Mouse (Mus musculus) hindbrain, embryonic 10.5 days (tissue): ENCODE measurements at regions not wholly inside any gene's neighbourhood (a gene's known extent, or its start where the extent isn't known, plus 50 kb on each side); places are given as distances from the start of the nearest gene placed in this dataset.

ENCODE experiments used
- DNase-seq: peaks from one replicate; pipeline ENCODE4 v3.0.0-alpha.2; 2017; ENCODE audit warnings: low spot score
- H3K27ac ChIP-seq: fragments of 300-500 bp; sonication (generic); 2 replicates; pipeline ENCODE4 v1.5.1; 2016; ENCODE audit warnings: mild to moderate bottlenecking, moderate library complexity
- H3K27me3 ChIP-seq: fragments of 300-500 bp; sonication (generic); 2 replicates; pipeline ENCODE4 v1.6.1; 2016; ENCODE audit warnings: mild to moderate bottlenecking; ENCODE audit not compliant: poor library complexity, insufficient read depth, severe bottlenecking
- H3K36me3 ChIP-seq: fragments of 300-500 bp; sonication (generic); 2 replicates; pipeline ENCODE4 v1.6.1; 2016; ENCODE audit warnings: mild to moderate bottlenecking, moderate library complexity
- H3K4me1 ChIP-seq: fragments of 300-500 bp; sonication (generic); replicated peaks from 2 replicates; pipeline ENCODE4 v1.6.1; 2016; ENCODE audit warnings: mild to moderate bottlenecking
- H3K4me3 ChIP-seq: fragments of 300-500 bp; sonication (generic); 2 replicates; pipeline ENCODE4 v1.5.1; 2016; ENCODE audit warnings: mild to moderate bottlenecking, moderate library complexity
- H3K9me3 ChIP-seq: fragments of 300-500 bp; sonication (generic); 2 replicates; pipeline ENCODE4 v1.6.1; 2016; ENCODE audit warnings: mild to moderate bottlenecking, moderate library complexity
- WGBS: fragments of 180-500 bp; shearing (Covaris S2); methylation state at CpG from one replicate; pipeline ENCODE4 v1.1.7; 2016; 5-methylcytosine and 5-hydroxymethylcytosine counted together

DNA sequence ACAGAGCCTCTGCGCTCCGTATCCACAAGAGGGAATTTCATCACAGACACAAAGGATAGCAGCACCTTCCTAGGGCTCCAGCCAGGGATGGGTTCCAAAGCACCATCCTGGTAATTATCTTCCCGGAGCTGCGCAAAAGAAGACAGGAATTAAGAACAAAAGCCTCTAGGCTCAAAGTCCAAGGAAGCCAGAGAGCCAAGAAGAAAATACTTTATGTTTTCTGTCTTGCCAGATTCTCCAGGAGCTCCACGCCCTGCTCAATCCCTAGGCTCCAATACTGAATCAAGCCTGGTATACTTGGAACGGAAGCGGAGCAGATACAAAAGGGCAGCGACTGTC is 54.4 kb downstream of the Irf2bpl start:
- Histone ChIP-seq H3K4me3 (no peak overlapping the region), H3K4me1 (peaks cover 58% of the 10 kb centered on the region), H3K36me3 (no peaks in the 10 kb centered on the region), H3K27ac (peak overlapping the region; percentile 72), H3K27me3 (peaks cover 35% of the 10 kb centered on the region; the same call in 1 of the 2 replicates), H3K9me3 (no peaks in the 10 kb centered on the region)
- WGBS = 71% methylated on average over 8 of the region's 8 CpGs
- DNase-seq = no peak

DNA sequence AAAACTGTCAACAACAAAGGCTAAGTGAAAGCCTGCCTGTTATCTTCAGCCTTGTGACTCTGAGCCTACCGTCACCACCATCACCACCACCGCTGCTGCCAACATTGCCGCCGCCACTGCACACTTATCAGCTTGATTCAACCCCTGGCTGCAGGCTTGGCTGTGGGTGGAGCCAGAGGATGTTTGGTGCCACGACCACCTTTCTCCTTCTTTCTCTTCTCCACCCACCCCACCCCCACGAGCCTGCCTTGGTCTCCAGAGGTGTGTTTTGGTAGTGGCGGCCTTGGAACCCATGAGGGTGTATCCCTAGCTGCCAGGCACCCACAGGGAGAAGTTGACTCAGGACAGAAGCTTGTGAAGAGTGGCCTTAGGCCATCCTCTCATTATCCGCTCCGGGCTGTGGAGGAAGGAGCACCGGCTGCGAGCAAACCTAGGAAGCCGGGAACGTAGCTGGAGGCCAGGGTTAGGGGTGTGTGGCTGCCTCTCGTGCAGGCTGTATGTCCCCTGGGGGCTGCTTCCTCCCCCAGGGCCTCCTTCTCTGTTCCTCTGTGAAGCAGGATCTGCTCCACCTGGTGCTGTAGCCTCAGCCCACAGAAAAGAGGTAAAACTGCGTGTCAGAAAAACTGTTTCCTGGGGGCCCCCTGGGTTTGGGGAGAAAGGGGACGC is 54.9 kb downstream of the Irf2bpl start:
- 63% methylated on average over 16 of the region's 16 CpGs for WGBS
- no peaks in the 10 kb centered on the region for H3K36me3 ChIP-seq
- peaks cover 35% of the 10 kb centered on the region; the same call in 1 of the 2 replicates for H3K27me3 ChIP-seq
- no peak for DNase-seq
- peaks cover 63% of the 10 kb centered on the region for H3K4me1 ChIP-seq
- H3K4me3 ChIP-seq = no peak overlapping the region
- H3K9me3 ChIP-seq = no peaks in the 10 kb centered on the region
- H3K27ac ChIP-seq = peak overlapping the region; percentile 72

DNA sequence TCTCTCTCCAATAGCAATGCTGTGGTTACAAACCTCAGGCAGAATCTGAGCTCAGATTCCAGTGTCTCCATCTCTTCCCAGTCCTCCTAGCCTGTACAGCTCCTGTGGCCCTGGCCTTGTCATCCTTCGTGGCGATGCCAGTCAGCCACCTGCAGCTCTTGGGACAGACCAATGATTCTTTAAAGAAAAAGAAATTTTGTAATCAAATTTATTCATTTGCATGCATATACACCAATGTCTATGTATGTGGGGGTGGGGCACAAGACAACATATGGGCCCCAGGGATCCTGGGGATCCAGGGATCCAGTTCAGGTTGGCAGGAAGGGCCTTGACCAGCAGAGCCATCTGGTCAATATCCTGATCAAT is 57.4 kb downstream of the Irf2bpl start:
- WGBS = 87% methylated on average over 2 of the region's 2 CpGs
- Histone ChIP-seq H3K27ac (peak overlapping the region; percentile 76), H3K4me1 (peaks cover 70% of the 10 kb centered on the region), H3K27me3 (peaks cover 23% of the 10 kb centered on the region; the same call in 1 of the 2 replicates), H3K4me3 (no peak overlapping the region), H3K36me3 (no peaks in the 10 kb centered on the region), H3K9me3 (no peaks in the 10 kb centered on the region)
- no peak for DNase-seq

DNA sequence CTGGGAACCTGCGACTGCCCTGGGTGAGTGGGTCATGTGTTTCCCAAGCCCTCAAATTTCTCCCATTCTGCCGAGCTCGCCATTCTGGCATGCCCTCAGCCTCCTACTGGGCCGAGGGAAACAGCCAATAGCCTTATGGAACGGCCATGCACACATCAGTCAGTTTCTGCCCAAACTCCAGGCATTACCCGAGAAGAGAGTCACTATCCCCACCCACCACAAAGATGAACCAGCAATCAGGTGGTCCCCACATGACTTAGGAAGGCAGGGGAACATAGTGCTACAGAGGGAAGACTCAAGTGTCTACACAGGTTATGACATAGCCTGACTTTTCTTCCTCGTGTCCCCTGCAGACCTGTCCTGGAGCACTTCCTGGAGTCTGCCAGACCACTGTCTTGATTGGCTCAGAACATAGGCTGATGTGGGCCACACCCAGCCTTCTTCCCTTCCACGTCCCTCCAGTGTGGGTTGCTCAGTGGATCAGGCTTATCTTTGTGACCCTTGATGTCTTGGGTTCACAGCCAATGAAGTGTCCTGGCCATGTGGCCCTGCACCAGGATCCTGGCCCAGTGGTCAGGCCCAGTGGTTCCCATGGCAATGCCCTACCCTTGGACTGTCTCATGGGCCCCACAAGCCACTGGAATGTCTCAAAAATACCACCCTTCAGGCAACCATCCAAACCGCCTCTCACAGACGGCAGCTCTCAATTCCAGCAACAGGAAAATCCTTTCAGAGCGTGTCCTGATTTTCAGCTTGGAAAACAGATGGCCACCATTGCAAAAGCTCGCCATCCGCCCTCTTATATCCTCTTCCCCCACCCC is 58.0 kb downstream of the Irf2bpl start:
- H3K27me3 ChIP-seq = peaks cover 21% of the 10 kb centered on the region; the same call in 1 of the 2 replicates
- no peak for DNase-seq
- WGBS = 62% methylated on average over 13 of the region's 13 CpGs
- no peak overlapping the region for H3K4me3 ChIP-seq
- no peaks in the 10 kb centered on the region for H3K9me3 ChIP-seq
- H3K27ac ChIP-seq = peak overlapping the region; percentile 76
- no peaks in the 10 kb centered on the region for H3K36me3 ChIP-seq
- H3K4me1 ChIP-seq = peaks cover 70% of the 10 kb centered on the region

DNA sequence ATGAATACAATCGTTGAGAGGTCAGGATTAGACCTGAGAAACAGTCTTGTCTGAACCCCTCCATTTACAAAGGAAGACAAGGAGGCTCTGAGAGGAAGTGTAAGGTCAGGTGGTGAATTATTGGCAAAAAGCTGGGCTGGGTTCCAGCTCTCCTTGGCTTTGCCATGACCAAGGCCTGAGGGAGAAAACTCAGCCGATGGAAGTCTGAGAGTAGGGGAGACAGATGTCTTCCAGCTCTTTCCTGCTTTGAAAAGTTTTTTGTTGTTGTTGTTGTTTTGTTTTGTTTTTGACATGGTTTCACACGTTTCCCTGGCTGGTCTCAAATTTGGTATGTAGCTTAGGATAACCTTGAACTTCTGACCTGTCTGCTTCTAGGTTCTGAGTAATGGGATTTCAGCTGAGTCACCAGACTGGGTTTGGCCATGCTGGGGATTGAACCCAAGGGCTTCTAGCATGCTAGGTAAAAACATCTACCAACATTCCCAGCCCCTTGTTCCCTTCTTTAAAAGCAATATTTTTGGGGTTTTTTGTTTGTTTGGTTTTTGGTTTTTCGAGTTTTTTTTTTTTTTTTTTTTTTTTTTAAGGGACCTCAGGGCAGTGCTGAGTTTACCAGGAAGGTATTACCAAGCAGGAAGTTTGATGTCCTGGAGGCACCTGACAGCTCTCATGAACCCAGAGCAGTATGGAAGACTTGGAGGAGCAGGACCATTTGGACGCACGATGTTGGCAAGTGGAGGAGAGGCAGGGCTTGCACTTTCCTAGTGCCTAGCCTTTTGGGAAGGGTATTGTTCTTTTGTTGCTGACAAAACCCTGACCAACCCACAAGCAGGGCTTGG is 58.8 kb downstream of the Irf2bpl start:
- DNase-seq = no peak
- H3K9me3 ChIP-seq = no peaks in the 10 kb centered on the region
- H3K27ac ChIP-seq = peak overlapping the region; percentile 97
- peaks cover 12% of the 10 kb centered on the region; the same call in 1 of the 2 replicates for H3K27me3 ChIP-seq
- 56% methylated on average over 6 of the region's 6 CpGs for WGBS
- no peak overlapping the region for H3K4me3 ChIP-seq
- no peaks in the 10 kb centered on the region for H3K36me3 ChIP-seq
- peaks cover 73% of the 10 kb centered on the region for H3K4me1 ChIP-seq

DNA sequence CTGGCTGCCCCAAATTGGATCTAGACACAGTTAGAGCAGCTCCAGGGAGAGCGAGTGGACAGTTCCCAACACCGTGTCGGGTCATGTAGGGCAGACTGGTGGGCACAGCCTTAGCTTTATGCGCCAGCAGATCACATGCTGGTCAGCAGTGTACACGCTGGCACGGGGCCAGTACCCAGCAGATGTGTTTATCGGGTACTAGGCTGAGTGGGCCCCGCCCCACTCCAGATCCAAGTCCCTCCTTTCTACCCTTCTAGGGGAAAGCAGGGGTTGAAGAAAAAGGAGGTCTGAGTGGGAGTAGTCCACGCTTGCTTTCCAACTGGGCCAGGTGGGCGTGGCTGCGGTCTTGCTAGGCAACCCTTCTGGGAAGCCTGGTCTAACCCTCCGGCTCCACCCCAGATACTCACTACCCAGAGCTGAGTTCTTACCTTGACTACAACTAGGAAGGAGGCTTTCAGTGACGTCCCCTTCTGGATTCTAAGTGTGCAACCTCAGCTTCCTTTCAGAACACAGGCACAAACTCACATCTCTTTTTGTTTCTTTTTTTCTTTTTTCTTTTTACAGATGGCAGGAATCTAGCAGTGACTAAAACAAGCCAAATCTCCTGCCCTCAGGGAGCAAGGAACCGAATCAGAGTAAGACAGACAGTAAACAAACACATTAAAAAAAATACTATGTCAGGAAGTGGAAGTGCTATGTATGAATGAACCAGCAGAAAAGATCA is 59.6 kb downstream of the Irf2bpl start:
- peak; percentile 62 for DNase-seq
- Histone ChIP-seq H3K27ac (peak overlapping the region; percentile 97), H3K9me3 (no peaks in the 10 kb centered on the region), H3K36me3 (no peaks in the 10 kb centered on the region), H3K4me1 (peaks cover 68% of the 10 kb centered on the region), H3K27me3 (peaks cover 6% of the 10 kb centered on the region; the same call in 1 of the 2 replicates), H3K4me3 (peak overlapping the region; percentile 41)
- WGBS = 9% methylated on average over 14 of the region's 14 CpGs

DNA sequence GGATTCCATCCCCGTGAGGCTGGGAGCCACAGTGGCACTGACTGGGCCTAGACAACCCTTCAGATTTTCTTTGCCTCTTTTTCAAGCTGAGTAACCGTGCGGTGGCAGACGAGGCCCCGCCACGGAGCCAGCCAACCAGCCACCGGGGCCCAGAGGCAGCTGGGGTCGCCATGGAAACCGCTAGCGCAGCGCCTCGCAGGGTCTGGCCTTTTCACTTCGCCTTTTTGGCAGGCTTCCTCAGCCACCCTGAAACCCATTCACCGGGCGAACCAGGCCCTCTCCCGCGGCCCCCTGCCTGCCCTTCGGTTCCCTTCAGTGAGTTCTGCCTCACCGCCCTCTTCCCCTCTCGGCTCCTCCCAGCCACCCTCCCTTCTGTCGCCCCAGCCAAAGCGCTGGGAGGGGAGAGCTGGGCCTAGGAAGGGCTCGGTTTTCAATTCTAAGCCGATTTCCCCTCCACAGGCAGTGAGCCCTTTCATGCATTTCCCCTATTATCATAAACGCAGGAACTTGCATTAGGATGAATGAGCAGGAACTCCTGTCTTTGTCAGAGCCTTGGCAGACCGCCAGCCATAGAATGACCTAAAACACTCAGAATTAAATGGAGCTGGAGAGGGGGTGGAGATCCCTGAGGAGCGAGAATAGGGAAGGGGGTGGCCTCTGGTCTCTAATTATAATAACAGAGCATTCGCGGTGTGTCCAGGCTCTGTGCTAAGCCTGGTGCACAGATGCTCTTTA is 60.6 kb downstream of the Irf2bpl start:
- under 1% methylated on average over 29 of the region's 29 CpGs for WGBS
- Histone ChIP-seq H3K27me3 (peaks cover 2% of the 10 kb centered on the region; the same call in 1 of the 2 replicates), H3K9me3 (no peaks in the 10 kb centered on the region), H3K4me3 (peak overlapping the region; percentile 41), H3K27ac (peak overlapping the region; percentile 97), H3K36me3 (no peaks in the 10 kb centered on the region), H3K4me1 (peaks cover 66% of the 10 kb centered on the region)
- DNase-seq = peak; percentile 95

DNA sequence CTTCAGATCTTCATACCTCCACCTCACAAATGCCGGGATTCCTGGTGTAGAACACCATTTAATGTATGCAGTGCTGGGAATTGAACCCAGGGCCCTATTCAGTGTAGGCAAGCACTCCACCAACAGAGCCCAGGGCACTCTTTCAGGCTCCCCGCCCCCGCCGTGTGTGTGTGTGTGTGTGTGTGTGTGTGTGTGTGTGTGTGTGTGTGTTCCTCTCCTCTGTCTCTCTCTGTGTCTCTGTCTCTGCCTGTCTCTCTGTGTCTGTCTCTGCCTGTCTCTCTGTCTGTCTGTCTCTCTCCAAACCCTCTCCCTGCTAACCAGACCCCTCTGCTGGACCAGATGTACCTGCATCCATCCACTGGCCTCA is 61.1 kb downstream of the Irf2bpl start:
- WGBS = 37% methylated on average over 4 of the region's 4 CpGs
- H3K9me3 ChIP-seq = no peaks in the 10 kb centered on the region
- no peak for DNase-seq
- H3K4me3 ChIP-seq = peak overlapping the region; percentile 41
- H3K36me3 ChIP-seq = no peaks in the 10 kb centered on the region
- peak overlapping the region; percentile 97 for H3K27ac ChIP-seq
- H3K27me3 ChIP-seq = peaks cover 6% of the 10 kb centered on the region; the same call in 1 of the 2 replicates
- H3K4me1 ChIP-seq = peaks cover 71% of the 10 kb centered on the region

DNA sequence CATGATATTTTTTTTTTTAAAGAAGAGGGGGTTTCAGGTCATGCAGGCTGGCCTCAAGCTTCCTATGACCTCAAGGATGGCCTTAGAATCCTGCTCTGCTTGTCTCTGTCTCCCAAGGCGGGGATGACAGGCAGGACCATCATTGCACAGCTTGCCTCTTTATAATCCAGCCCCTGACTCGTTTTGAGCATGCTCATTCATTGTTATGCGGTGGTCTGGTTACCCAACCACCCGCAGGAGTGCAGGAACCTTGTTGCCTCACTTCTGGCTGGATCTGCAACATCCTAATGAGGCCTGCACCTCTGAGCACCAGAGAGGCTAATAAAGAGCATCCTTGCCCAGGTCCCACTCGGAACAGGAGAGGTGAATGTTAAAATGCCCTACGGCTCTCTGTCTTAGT is 63.4 kb downstream of the Irf2bpl start:
- no peaks in the 10 kb centered on the region for H3K9me3 ChIP-seq
- H3K27me3 ChIP-seq = peaks cover 6% of the 10 kb centered on the region; the same call in 1 of the 2 replicates
- no peak for DNase-seq
- peaks cover 81% of the 10 kb centered on the region for H3K4me1 ChIP-seq
- H3K36me3 ChIP-seq = no peaks in the 10 kb centered on the region
- H3K27ac ChIP-seq = peak overlapping the region; percentile 81; the same call in 1 of the 2 replicates
- no peak overlapping the region for H3K4me3 ChIP-seq
- WGBS = 52% methylated on average over 6 of the region's 6 CpGs

DNA sequence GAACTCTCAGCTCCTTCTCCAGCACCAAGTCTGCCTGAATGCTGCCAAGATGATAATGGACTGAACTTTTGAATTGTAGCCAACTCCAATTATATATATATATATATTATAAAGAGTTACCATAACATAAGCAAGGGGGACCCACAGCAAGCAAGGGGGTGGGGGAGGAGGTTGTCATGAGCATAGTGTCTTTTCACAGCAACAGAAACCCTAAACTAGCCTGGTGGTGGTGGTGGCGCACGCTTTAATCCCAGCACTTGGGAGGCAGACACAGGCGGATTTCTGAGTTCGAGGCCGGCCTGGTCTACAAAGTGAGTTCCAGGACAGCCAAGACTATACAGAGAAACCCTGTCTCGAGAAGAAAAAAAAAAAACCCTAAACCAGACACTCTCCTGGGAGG is 65.0 kb downstream of the Irf2bpl start:
- WGBS = 97% methylated on average over 6 of the region's 6 CpGs
- DNase-seq = no peak
- H3K27ac ChIP-seq = 0 out of 2 replicates have a peak overlapping the region, but pooled peaks have one; percentile 85
- peaks cover 82% of the 10 kb centered on the region for H3K4me1 ChIP-seq
- H3K4me3 ChIP-seq = no peak overlapping the region
- no peaks in the 10 kb centered on the region for H3K9me3 ChIP-seq
- H3K27me3 ChIP-seq = peaks cover 15% of the 10 kb centered on the region; the same call in 1 of the 2 replicates
- no peaks in the 10 kb centered on the region for H3K36me3 ChIP-seq

DNA sequence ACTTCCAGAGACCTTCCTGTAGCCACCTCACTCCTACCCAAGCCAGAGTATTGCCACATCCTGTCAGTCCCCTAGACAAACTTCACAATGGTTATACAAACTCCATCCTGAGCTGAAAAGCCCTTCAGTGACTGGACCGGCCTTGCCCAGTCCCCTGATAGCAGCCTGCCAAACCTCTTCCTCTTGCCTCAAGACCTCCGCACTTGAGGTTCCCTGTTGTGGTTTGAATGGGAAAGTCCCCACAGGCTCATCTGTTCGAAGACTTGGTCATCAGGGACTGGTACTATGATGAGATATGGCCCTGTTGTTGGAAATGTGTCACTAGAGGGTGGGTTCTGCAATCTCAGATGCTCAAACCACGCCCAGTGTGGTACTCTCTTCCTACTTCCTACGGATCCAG is 65.4 kb downstream of the Irf2bpl start:
- WGBS = 85% methylated on average over 5 of the region's 5 CpGs
- H3K27me3 ChIP-seq = peaks cover 15% of the 10 kb centered on the region; the same call in 1 of the 2 replicates
- peaks cover 81% of the 10 kb centered on the region for H3K4me1 ChIP-seq
- no peaks in the 10 kb centered on the region for H3K36me3 ChIP-seq
- no peak for DNase-seq
- no peaks in the 10 kb centered on the region for H3K9me3 ChIP-seq
- peak overlapping the region; percentile 85 for H3K27ac ChIP-seq
- H3K4me3 ChIP-seq = no peak overlapping the region
